Mouse (Mus musculus) MEL (cell line): ENCODE measurements around the gene Dgka. TPM values are rescaled to one million over a fixed set of nuclear protein-coding genes. Genes with fewer than 3 reads are reported as not detected.

Experiments
- DNase-seq: peaks from one replicate; pipeline ENCODE4 v3.0.0; 2011; ENCODE audit warnings: low read depth, low spot score
- H3K27ac ChIP-seq: 2 replicates; pipeline ENCODE4 v1.5.1; 2012; ENCODE audit warnings: low read depth, mild to moderate bottlenecking, control low read depth, low read length, moderate library complexity; ENCODE audit not compliant: control insufficient read depth
- H3K27me3 ChIP-seq, 2 experiments: fragments of 150-350 bp in 1 of 2; sonication (generic) in 1 of 2; 2 replicates each; pipeline ENCODE4 v1.6.1; 2012; ENCODE audit warnings: low read length in 2 of 2, mild to moderate bottlenecking in 2 of 2, improper control_type of control experiment in 1 of 2, moderate library complexity in 1 of 2; ENCODE audit not compliant: insufficient read depth in 2 of 2, control insufficient read depth in 1 of 2
- H3K36me3 ChIP-seq, 2 experiments: 2 replicates each; pipeline ENCODE4 v1.6.1; 2012 to 2014; ENCODE audit warnings: low read length in 2 of 2, improper control_type of control experiment in 1 of 2, inconsistent platforms in 1 of 2, mild to moderate bottlenecking in 1 of 2; ENCODE audit not compliant: insufficient read depth in 2 of 2, control insufficient read depth in 1 of 2
- H3K4me1 ChIP-seq, 2 experiments: fragments of 150-350 bp in 1 of 2; sonication (generic) in 1 of 2; 2 replicates each; pipeline ENCODE4 v1.6.1; 2012; ENCODE audit warnings: low read length in 2 of 2, improper control_type of control experiment in 1 of 2, mild to moderate bottlenecking in 1 of 2; ENCODE audit not compliant: insufficient read depth in 2 of 2, control insufficient read depth in 1 of 2
- H3K4me3 ChIP-seq, 2 experiments: fragments of 150-350 bp in 1 of 2; sonication (generic) in 1 of 2; 2 replicates each; pipeline ENCODE4 v1.5.1; 2012; ENCODE audit warnings: low read depth in 2 of 2, low read length in 2 of 2, mild to moderate bottlenecking in 2 of 2, moderate library complexity in 2 of 2, control low read depth in 1 of 2, improper control_type of control experiment in 1 of 2; ENCODE audit not compliant: control insufficient read depth in 1 of 2, insufficient read depth in 1 of 2
- H3K79me2 ChIP-seq: 2 replicates; pipeline ENCODE4 v1.6.1; 2012; ENCODE audit warnings: mild to moderate bottlenecking, low read length, moderate library complexity; ENCODE audit not compliant: control insufficient read depth, poor library complexity, insufficient read depth
- H3K9ac ChIP-seq: 2 replicates; pipeline ENCODE4 v1.6.1; 2012; ENCODE audit warnings: low read depth, mild to moderate bottlenecking, control low read depth, low read length, moderate library complexity; ENCODE audit not compliant: control insufficient read depth, poor library complexity, severe bottlenecking
- H3K9me3 ChIP-seq: fragments of 150-350 bp; sonication (generic); replicated peaks from 2 replicates; pipeline ENCODE4 v1.6.1; 2012; ENCODE audit warnings: mild to moderate bottlenecking, low read length, improper control_type of control experiment, moderate library complexity; ENCODE audit not compliant: insufficient read depth
- E2F4 ChIP-seq: IDR thresholded peaks from 2 replicates; pipeline ENCODE4 v1.6.1; 2011; ENCODE audit warnings: low read depth, low read length, improper control_type of control experiment, borderline replicate concordance
- EP300 ChIP-seq, 2 experiments: IDR thresholded peaks; 2 replicates each; pipeline ENCODE4 v1.6.1; 2011; ENCODE audit warnings: improper control_type of control experiment in 2 of 2, low read length in 2 of 2, low read depth in 1 of 2, mild to moderate bottlenecking in 1 of 2
- ETS1 ChIP-seq: IDR thresholded peaks from 2 replicates; pipeline ENCODE4 v1.6.1; 2012; ENCODE audit warnings: low read depth, mild to moderate bottlenecking, inconsistent platforms, low read length, improper control_type of control experiment, moderate library complexity
- KAT2A ChIP-seq: conservative IDR thresholded peaks from 2 replicates; pipeline ENCODE4 v1.6.1; 2012; ENCODE audit warnings: low read depth, low read length, improper control_type of control experiment, inconsistent platforms
- MAFK ChIP-seq: IDR thresholded peaks from 2 replicates; pipeline ENCODE4 v1.6.1; 2011; ENCODE audit warnings: low read depth, mild to moderate bottlenecking, low read length, improper control_type of control experiment, borderline replicate concordance
- MAX ChIP-seq: IDR thresholded peaks from 2 replicates; pipeline ENCODE4 v1.6.1; 2011; ENCODE audit warnings: low read length, improper control_type of control experiment
- MEF2A ChIP-seq: IDR thresholded peaks from 2 replicates; pipeline ENCODE4 v1.6.1; 2014; ENCODE audit warnings: low read depth, mild to moderate bottlenecking, inconsistent platforms, low read length, improper control_type of control experiment; ENCODE audit not compliant: poor library complexity, insufficient replicate concordance, severe bottlenecking; ENCODE audit errors: extremely low read depth
- MXI1 ChIP-seq: IDR thresholded peaks from 2 replicates; pipeline ENCODE4 v1.6.1; 2011; ENCODE audit warnings: mild to moderate bottlenecking, low read depth, low read length, improper control_type of control experiment
- NELFE ChIP-seq: IDR thresholded peaks from 2 replicates; pipeline ENCODE4 v1.6.1; 2011; ENCODE audit warnings: low read depth, low read length, improper control_type of control experiment
- POLR2A ChIP-seq, 2 experiments: IDR thresholded peaks; 2 replicates each; pipeline ENCODE4 v1.6.1; 2011 to 2012; ENCODE audit warnings: low read length in 2 of 2, mild to moderate bottlenecking in 2 of 2, control low read depth in 1 of 2, improper control_type of control experiment in 1 of 2, low read depth in 1 of 2, moderate library complexity in 1 of 2; ENCODE audit not compliant: control insufficient read depth in 1 of 2, insufficient read depth in 1 of 2, poor library complexity in 1 of 2
- SIN3A ChIP-seq: IDR thresholded peaks from 2 replicates; pipeline ENCODE4 v1.6.1; 2012; ENCODE audit warnings: low read length, improper control_type of control experiment, inconsistent platforms
- TAL1 ChIP-seq: IDR thresholded peaks from 2 replicates; pipeline ENCODE4 v1.6.1; 2012; ENCODE audit warnings: mild to moderate bottlenecking, inconsistent platforms, low read length, moderate library complexity, mixed read lengths
- TBP ChIP-seq: IDR thresholded peaks from 2 replicates; pipeline ENCODE4 v1.8.0; 2011; ENCODE audit warnings: low read depth, low read length, improper control_type of control experiment
- UBTF ChIP-seq: IDR thresholded peaks from 2 replicates; pipeline ENCODE4 v1.6.1; 2012; ENCODE audit warnings: low read depth, mild to moderate bottlenecking, inconsistent platforms, low read length, improper control_type of control experiment, moderate library complexity, borderline replicate concordance; ENCODE audit not compliant: insufficient read depth
- ZKSCAN1 ChIP-seq: IDR thresholded peaks from 2 replicates; pipeline ENCODE4 v1.6.1; 2012; ENCODE audit warnings: low read depth, mild to moderate bottlenecking, inconsistent platforms, low read length, improper control_type of control experiment, moderate library complexity
- polyA plus RNA-seq, 2 experiments: library from polyadenylated mRNA; stranded (reverse) in 1 of 2; unstranded in 1 of 2; fragments of >175 nt in 1 of 2; fragments of >200 nt in 1 of 2; gene quantifications; 2 replicates each; pipeline versions ENCODE4 v1.2.1 to v1.2.4; 2012; ENCODE audit warnings: low replicate concordance in 2 of 2, low read depth in 1 of 2; ENCODE audit not compliant: insufficient read length in 2 of 2, insufficient read depth in 1 of 2, missing spikeins in 1 of 2
- total RNA-seq: library from RNA; depleted of rRNA; stranded (reverse); fragments of 300-350 nt; gene quantifications from 2 replicates; pipeline ENCODE4 v1.2.3, GENCODE M21; 2012

Gene Dgka
- total and polyA plus RNA-seq, 3 experiments: 0.69 to 3.5 TPM; not detected in 1

DNA sequence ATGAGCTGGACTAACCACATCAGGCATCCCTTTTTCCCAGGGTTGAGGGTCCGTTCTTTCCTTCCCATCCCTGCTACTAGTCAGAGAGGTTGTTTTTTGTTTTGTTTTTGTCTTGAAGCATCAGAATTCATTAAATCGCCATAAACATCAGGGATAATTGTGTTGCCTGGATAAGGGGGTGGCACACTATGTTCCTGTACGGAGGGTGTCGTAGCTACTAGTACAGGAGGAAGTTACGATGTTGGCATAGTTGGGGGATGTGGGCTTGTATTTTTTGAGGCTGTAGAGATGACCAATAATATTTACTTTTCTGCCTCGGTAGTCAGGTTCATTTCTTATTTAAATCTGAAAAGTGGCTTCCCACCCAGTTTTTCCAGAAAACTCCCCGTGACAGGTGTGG, 1.4 kb downstream of the Dgka start:
- peaks cover 5% of the 10 kb centered on the region for H3K79me2 ChIP-seq
- peak overlapping the region; percentile 74 for H3K9ac ChIP-seq
- H3K27ac ChIP-seq: peak overlapping the region; percentile 21; the same call in 1 of the 2 replicates
- H3K9me3 ChIP-seq: no peaks in the 10 kb centered on the region
- peaks cover 0 to 10% of the 10 kb centered on the region in 2 experiments; a peak in 2 of 4 replicates for H3K36me3 ChIP-seq
- H3K27me3 ChIP-seq: no peaks in the 10 kb centered on the region
- H3K4me3 ChIP-seq: peak overlapping the region; percentile 73 to 81
- DNase-seq: peak; percentile 60
- TF ChIP-seq TAL1 (no peak), MAX (0 out of 2 replicates have a peak, but pooled peaks have one; percentile 16), MXI1 (0 out of 2 replicates have a peak, but pooled peaks have one; percentile 3), E2F4 (no peak), UBTF (0 out of 2 replicates have a peak, but pooled peaks have one; percentile 23), SIN3A (peak; percentile 31; the same call in 1 of the 2 replicates), EP300 (IDR thresholded peaks at IDR 0.05; ENCODE audit: low read depth in 1 of 2, low read length in 2 of 2) (0 out of 4 replicates have a peak, but pooled peaks of 1 of the 2 experiments have one; percentile 29), NELFE (no peak), ETS1 (0 out of 2 replicates have a peak, but pooled peaks have one; percentile 5), MAFK (no peak)
- peaks cover 0 to 21% of the 10 kb centered on the region in 2 experiments for H3K4me1 ChIP-seq

DNA sequence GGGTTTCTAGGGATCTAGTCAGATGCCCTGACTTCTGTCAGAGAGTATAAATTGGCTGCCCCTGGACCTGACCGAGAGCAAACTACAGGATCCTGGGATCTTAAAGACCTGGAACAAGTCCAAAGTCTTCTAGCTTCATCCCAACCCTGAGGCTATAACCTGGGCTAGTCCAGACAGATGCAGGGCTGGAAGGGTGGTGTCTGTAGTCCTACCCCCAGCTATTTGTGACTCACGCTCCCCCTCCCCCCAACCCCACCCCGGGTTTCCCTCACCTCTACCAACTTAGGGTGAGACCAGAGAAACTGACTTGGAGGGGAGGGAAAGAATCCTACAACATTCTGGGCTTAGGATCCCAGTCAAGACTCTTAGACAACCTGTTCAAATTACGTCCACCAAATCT, 2.0 kb downstream of the Dgka start:
- H3K9ac ChIP-seq: peak overlapping the region; percentile 66
- no peak overlapping the region; the same call in 1 of the 2 replicates for H3K27ac ChIP-seq
- H3K9me3 ChIP-seq: no peaks in the 10 kb centered on the region
- peaks cover 0 to 21% of the 10 kb centered on the region in 2 experiments for H3K4me1 ChIP-seq
- no peaks in the 10 kb centered on the region; the same call in 1 of the 2 replicates for H3K79me2 ChIP-seq
- no peaks in the 10 kb centered on the region for H3K27me3 ChIP-seq
- peak overlapping the region; percentile 73 to 81 for H3K4me3 ChIP-seq
- peak; percentile 34 for DNase-seq
- TF ChIP-seq TAL1: no peak
- TF ChIP-seq ZKSCAN1: no peak
- TF ChIP-seq TBP: no peak
- TF ChIP-seq MEF2A: no peak
- no peak for TF ChIP-seq KAT2A
- TF ChIP-seq UBTF: no peak
- peak; percentile 21; the same call in 1 of the 2 replicates for TF ChIP-seq NELFE
- TF ChIP-seq MAX: no peak
- TF ChIP-seq POLR2A (IDR thresholded peaks at IDR 0.05; ENCODE audit: control insufficient read depth in 1 of 2, insufficient read depth in 1 of 2, low read depth in 1 of 2, low read length in 2 of 2, poor library complexity in 1 of 2): peak in 1 of 2 experiments; percentile 44; a peak in 1 of 4 replicates
- TF ChIP-seq, all 39 proteins: peak for 2
- peaks cover 0 to 10% of the 10 kb centered on the region in 2 experiments; a peak in 2 of 4 replicates for H3K36me3 ChIP-seq
